Mouse (Mus musculus): ENCODE measurements around the gene Nkain2.
"Not testable (repeated sequence)": the region's sequence is repeated elsewhere in the genome, so short reads cannot be mapped to it uniquely, and the experiment has no call there.

The Nkain2 gene

GRCm38 (mm10) chr10:32058251-32058650 lies 832.0 kb downstream of the Nkain2 start:
- no peak for DNase-seq (ENCODE audit: low spot score)

- DNase-seq (ENCODE audit: low spot score): no peak
Measured at GRCm38 (mm10) chr10:32052546-32053295, 837.5 kb downstream of the Nkain2 start.

DNA sequence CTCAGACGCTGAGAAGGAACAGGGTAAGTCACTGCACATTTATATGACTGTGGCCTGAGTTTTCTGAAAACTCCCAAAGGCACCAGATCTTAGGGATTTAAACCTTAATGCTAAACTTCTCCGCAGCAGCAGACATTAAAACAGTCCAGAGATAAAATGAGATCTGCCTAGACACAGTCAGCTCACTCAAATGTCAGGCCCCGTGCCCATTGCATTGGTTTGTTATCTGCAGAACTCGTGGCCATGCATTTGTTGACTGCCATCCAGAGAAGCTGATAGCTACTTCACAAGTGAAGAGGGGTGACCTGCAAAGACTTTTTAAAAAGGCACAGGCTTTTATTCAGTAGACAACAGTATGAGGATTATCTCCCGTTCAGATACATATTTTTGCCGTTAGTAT lies 838.2 kb downstream of the Nkain2 start:
- no peak for DNase-seq (ENCODE audit: low spot score)

DNA sequence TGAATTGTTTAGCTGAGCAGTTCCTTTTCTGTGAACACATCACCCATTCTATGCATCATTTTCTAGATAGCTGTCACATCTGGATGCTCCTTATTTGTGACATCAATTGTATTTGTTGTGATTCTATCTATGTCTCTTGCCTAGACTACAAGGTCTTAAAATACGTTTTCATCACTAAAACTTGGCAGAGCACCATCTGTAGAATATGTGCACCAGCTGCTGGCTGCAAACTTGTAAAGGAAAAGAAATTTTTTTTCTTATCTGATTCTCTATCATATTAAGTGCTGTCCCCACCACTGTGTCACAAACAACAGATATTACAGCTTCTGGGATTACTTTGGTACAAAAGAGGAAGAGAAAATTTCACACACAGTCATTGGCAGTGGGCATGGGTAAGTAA lies 860.3 kb downstream of the Nkain2 start:
- no peak for DNase-seq (ENCODE audit: low spot score)

DNA sequence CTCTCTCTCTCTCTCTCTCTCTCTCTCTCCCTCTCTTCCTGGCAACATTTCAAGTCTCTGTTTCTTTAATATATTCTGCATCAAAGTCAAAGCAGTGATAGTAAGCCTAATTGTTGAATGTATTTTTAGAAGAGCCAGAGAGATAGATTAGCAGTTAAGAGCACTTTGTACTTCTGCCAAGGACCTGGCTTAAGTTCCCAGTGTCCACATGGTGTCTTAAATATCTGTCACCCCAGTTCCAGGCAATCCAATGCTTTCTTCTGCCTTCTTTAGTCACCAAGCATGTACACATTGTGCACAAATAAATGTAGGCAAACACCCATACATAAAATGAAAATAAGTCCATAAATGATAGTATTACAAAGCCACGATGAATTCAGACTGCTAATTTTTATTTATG lies 871.9 kb downstream of the Nkain2 start:
- no peak for DNase-seq (ENCODE audit: low spot score)

DNA sequence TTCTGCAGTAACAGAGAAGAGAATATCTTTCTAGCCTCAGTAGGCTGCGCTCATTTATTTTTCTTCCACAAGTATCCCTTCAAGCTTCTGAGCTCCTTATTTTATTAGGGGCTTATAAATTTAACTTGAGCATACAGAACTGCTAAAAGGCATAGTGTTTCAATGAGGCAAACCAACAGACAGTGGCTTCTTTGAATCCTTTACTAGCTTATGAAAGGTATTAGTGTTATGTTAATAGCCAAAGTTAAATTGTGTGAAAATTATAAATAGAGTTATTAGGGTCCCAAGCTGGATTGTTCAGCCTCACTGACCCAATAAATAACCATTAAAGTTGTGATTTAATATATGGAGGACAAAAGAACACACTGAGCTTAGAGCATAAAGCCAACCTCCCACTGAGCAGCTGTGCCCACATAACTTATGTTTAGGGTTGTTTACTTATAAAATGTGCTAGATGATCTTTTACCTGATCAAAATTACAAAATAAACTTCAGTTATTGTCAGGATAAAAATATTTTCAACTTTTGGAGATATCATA lies 889.0 kb downstream of the Nkain2 start:
- no peak for DNase-seq (ENCODE audit: low spot score)

DNA sequence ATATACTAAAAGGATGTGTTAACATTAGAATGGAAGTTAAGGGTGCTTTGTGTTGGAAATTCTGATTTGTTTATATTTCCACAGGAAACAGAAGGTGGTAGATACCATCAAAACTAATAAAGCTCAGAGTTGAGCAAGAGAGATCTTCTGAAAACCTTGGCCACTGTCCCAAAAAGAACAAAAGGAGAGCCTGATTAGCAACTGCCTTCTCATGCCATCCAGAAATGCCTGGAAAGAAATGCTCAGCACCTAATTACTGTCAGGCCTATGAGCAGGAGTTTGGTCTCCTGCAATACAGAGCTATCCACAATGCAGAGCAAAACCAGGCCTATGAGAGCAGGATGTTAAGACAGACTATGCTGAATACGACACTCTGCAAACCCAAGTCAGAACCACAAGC lies 897.1 kb downstream of the Nkain2 start:
- no peak for DNase-seq (ENCODE audit: low spot score)

- no peak for DNase-seq (ENCODE audit: low spot score)
Measured at GRCm38 (mm10) chr10:31978387-31978786, 911.9 kb downstream of the Nkain2 start.

DNA sequence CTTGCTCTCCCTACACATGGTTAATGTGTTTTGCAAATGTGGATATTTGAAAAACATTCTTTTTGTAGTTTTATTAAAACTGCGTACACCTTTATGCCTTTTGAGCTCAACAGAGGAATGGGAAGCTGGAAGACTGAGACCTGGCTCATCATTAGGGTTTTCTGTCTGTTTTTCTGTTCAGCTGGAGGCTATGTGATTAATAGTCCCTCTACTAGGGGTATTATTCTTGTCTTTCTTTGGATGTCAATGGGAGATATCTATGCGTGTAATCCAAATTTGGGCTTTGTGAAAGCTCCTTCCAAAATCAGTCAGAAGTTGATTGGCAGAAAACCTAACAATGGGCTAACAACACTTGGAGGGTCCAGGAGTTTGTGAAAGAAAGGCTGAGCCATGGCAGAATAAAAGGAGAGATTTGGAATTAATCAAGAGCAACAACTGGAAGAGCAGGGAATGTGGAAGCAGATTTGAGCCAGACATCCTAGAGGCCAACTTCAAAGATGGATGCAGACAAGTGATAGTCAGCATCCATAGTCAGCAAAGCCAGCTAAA lies 943.0 kb downstream of the Nkain2 start:
- no peak for DNase-seq (ENCODE audit: low spot score)

DNA sequence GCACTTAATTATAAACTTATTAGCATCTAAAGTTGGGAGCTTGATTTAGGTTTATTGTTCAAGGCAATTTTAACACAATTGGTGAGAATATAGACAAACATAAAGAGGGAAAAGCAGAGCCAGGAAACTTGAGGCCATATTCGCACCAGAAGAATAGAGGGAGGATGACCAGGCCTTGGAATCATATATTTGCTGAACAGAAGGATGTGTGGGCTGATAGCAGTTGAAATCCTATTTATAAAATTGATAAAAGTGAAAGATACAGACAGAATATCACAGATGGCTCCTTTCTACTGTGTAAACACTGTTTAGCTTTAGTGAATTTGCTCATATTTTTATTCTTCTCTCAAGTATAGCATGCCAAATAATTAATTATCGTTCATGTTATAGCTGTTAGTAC lies 958.3 kb downstream of the Nkain2 start:
- no peak for DNase-seq (ENCODE audit: low spot score)

GRCm38 (mm10) chr10:31927657-31928056 lies 962.6 kb downstream of the Nkain2 start:
- no peak for DNase-seq (ENCODE audit: low spot score)

DNA sequence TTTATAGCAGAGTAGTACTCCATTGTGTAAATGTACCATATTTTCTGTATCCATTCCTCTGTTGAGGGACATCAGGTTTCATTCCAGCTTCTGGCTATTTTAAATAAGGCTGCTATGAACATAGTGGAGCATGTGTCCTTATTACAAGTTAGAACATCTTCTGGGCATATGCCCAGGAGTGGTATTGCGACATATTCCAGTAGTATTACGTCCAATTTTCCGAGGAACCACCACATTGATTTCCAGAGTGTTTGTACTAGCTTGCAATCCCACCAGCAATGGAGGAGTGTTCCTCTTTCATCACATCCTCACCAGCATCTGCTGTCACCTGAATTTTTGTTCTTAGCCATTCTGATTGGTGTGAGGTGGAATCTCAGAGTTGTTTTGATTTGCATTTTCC lies 969.4 kb downstream of the Nkain2 start:
- not testable (repeated sequence) for DNase-seq (ENCODE audit: low spot score)

DNA sequence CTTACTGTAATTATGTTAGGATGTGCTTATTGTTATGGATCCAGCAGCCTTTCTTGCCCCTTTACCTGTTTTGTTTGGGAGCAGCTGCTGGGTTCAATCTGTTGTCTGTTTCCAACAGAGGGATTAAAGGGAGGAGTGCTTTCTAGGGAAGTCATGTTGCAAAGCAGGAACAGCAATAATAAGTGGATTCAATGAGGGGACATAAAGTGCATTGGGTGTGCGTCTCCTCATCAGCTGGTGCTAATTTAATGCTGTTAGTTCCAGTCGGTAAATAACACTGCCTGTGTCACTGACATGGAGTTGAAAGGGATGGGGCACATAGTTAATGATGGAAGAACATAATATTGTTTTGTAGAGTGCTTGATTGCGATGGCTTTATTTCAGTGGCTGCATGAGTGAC lies 982.8 kb downstream of the Nkain2 start:
- DNase-seq (ENCODE audit: low spot score): no peak

DNA sequence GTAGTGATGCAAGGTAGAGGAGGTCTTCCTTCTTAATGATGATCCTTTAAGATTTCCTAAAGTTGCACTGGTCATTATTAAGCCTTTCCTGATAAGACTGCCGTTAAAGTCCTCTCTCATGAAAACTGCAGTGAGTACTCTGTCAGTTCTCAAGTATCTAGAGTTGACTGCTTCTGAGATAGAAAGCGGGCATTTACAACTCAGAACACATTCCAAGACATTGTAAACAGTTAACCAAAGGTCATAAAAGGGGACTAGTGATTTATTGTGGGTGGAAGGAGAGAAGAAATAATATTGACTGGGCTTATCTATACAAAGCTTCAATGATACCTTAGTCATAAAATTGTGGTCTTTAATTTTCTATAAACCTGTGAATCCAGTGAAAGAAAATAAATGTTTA lies 990.8 kb downstream of the Nkain2 start:
- no peak for DNase-seq (ENCODE audit: low spot score)

- no peak for DNase-seq (ENCODE audit: low spot score)
Measured at GRCm38 (mm10) chr10:31873323-31873895, 1016.9 kb downstream of the Nkain2 start.

DNA sequence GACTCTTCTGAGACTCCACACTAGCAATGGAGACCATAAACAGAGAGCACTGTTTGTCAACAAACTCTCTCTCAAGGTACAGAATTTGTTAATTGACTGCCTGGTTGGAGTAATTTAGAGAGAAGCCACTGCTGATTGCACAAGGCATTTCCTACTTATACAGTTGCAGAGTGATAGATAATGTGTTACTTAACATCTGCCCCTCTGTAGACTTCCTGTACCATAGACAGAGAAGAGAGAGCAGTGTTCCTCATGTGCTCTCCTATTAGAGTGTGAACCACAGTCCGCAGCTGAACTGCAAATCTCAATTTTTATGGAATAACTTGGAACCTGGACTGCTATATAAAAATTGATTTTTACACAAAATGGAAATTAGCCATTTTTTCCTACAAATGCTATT lies 1022.0 kb downstream of the Nkain2 start:
- DNase-seq (ENCODE audit: low spot score): no peak

DNA sequence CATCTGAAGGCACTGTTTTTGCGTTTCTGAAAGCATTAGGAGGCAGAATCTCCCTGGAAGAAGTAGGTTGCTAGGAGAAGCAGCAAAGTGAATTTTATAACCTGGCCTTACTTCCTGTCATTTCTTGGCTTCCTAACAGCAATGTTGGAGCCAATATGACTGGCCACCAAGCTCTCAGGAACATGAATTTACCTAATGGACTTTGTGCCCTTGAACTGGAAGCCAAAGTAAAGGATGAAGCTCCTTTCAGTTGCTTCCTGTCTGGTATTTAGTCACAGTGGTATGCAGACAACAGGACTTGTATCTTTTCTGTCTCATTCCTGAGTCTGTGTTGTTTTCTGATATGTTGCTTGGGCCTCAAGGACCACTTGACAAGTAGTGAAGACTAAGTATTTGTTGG lies 1063.2 kb downstream of the Nkain2 start:
- DNase-seq (ENCODE audit: low spot score): no peak

DNA sequence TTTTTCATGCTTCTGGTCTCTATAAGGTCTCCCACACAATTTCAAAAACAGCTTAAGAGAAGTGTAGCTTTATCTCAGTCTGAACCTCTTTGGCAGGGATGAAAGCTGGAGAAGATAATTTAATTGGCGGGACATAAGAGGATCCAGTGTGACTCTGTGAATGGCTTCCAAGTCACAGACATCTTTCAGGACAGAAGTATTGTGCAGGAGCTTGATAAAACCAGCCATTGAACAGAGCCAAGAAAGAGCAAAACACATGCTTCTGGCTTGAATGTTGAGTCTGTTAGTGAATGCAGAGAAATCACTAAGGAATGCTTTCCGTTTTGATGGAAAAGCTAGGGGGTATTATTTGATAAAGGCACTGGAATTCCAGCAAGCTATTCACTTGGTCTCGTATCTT lies 1077.7 kb downstream of the Nkain2 start:
- DNase-seq (ENCODE audit: low spot score): no peak

DNA sequence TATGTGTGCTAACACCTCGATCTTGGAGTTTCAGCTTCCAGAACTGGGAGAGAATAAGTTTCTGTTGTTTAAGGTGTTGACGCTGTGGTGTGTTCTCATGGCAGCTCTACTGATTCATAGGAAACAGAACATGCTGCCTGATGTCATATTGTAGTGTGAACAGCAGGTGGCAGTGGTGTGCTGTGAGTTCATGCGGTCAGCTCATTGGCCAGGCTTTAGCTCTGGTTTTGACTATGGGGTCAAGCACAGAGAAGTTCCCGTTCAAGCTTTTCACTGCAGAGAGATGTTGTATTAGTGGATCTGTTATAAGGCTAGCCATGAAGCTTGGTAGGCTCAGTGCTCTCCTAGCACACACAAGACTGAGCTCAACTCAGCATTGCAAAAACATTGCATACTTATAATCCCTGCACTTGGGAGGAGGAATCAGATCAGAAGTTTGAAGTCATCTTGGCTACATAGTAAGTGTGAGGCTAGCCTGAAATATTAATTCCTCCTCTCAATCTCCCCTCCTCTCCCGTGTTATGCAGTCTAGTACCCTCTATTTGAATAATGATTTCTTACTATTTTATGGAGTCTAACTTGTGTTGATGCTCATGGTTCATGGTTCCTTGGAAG lies 1147.7 kb downstream of the Nkain2 start:
- peak; percentile 50 for DNase-seq (ENCODE audit: low spot score)

DNA sequence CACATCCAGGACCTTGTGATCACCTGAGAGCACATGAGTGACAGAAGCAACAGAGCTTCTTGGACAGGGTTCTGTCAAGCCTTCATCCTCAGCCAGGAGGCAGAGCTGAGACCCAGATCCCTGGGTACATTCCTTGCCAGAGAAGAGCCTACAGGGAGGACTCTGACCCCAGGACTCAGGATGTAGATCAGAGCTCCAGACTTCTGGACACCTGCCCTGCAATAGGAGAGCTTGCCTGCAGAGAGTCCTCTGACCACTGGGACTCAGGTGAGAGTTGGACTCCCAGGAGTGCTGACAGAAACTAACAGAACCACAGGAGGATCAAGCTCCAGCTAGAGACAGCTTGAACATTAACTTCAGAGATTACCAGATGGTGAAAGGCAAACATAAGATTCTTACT lies 1162.2 kb downstream of the Nkain2 start:
- DNase-seq (ENCODE audit: low spot score): no peak

DNA sequence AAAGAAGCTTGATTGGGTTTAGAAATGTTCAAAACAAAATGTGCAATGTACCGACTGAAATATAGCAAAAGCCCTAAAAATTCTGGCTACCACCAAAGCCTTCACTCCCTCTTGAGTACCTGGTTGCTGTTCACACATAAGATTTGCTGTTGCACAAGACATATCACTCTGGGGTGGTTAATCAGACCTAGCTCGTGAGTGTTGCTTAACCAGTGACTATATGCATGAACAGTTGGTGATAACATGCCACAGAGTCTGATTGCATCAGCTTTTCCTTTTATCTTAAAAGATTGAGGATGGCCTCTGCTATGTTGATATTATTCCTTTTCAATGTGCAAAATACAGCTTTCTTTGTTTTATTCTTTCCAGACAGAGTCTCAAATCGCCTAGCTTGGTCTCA lies 1243.0 kb downstream of the Nkain2 start:
- DNase-seq (ENCODE audit: low spot score): no peak

DNA sequence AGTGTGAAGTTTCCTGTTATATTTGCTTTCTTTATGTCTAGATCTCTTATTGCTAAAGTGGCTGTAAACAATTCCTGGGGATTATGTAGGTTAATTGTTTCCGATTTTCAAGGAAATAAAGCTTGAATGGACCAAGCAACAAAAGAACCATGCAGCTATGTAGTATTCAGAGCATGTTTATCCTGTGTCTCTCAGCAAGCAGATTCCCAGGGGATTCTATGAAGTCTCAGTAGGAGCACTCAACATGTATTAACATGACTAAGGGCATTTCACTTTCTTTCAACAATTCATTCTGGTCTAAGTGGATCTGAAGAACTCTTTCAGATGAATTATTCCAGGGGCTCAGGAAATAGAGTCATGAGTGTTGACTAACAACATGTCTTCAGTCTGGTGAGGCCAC lies 1244.2 kb downstream of the Nkain2 start:
- no peak for DNase-seq (ENCODE audit: low spot score)

Data from ovary, postnatal 14 days (tissue).